Mouse (Mus musculus): Measurements from ENCODE around the gene Ap2a1.
A peak's percentile ranks its signal among the peaks of the same experiment; 100 is the strongest.

GRCm38 (mm10) chr7:44966638-44967037 is 37.3 kb upstream of the Ap2a1 start:
- TF ChIP-seq CTCF (IDR thresholded peaks at IDR 0.05; ENCODE audit: low read depth) (peak; percentile 42), EP300 (IDR thresholded peaks at IDR 0.05; ENCODE audit: low read depth) (no peak)

Data from liver, embryonic 14.5 days (tissue).